Mouse (Mus musculus): ENCODE measurements around the gene Magi1. TPM values are rescaled to one million over a fixed set of nuclear protein-coding genes. Genes with fewer than 3 reads are reported as not detected.

Magi1 gene
- polyA plus RNA-seq, 1 experiment from 2014 or later: 27.4 TPM

GRCm38 (mm10) chr6:93822221-93822897 lies 461.4 kb downstream of the Magi1 start:
- H3K4me1 ChIP-seq (replicated peaks; ENCODE audit: control insufficient read depth, insufficient read depth, low read length): peaks cover 3% of the 10 kb centered on the region
- no peaks in the 10 kb centered on the region for H3K36me3 ChIP-seq (ENCODE audit: control insufficient read depth, insufficient read depth, low read length)
- no peak overlapping the region; the same call in 1 of the 2 replicates for H3K27ac ChIP-seq (ENCODE audit: low read depth, low read length)

GRCm38 (mm10) chr6:93821512-93821911 lies 462.2 kb downstream of the Magi1 start:
- Histone ChIP-seq H3K9ac (ENCODE audit: low read depth, low read length) (no peak overlapping the region), H3K36me3 (ENCODE audit: control insufficient read depth, insufficient read depth, low read length) (no peaks in the 10 kb centered on the region), H3K4me3 (ENCODE audit: low read depth, low read length) (no peak overlapping the region), H3K27me3 (ENCODE audit: control insufficient read depth, insufficient read depth, low read length) (no peaks in the 10 kb centered on the region), H3K4me1 (replicated peaks; ENCODE audit: control insufficient read depth, insufficient read depth, low read length) (peaks cover 3% of the 10 kb centered on the region), H3K4me2 (replicated peaks; ENCODE audit: low read depth, low read length) (no peak overlapping the region), H3K27ac (ENCODE audit: low read depth, low read length) (peak overlapping the region; percentile 81; the same call in 1 of the 2 replicates), H3K9me3 (ENCODE audit: control insufficient read depth, low read length) (no peaks in the 10 kb centered on the region)
- no peak for DNase-seq (ENCODE audit: low spot score)
- 39% methylated on average over 7 of the region's 7 CpGs for WGBS
- ATAC-seq (ENCODE audit: low FRiP score): peak; percentile 36; the same call in 1 of the 2 replicates

More at GRCm38 (mm10) chr6:93822221-93822897, 461.4 kb downstream of the Magi1 start:
- no peak overlapping the region for H3K4me2 ChIP-seq (replicated peaks; ENCODE audit: low read depth, low read length)
- WGBS: 79% methylated on average over 9 of the region's 9 CpGs
- no peaks in the 10 kb centered on the region for H3K27me3 ChIP-seq (ENCODE audit: control insufficient read depth, insufficient read depth, low read length)
- H3K4me3 ChIP-seq (ENCODE audit: low read depth, low read length): no peak overlapping the region
- no peak overlapping the region for H3K9ac ChIP-seq (ENCODE audit: low read depth, low read length)
- H3K9me3 ChIP-seq (ENCODE audit: control insufficient read depth, low read length): no peaks in the 10 kb centered on the region
- no peak for ATAC-seq (ENCODE audit: low FRiP score)
- DNase-seq (ENCODE audit: low spot score): no peak

- WGBS: 6% methylated on average over 6 of the region's 6 CpGs
- Histone ChIP-seq H3K4me1 (replicated peaks; ENCODE audit: control insufficient read depth, insufficient read depth, low read length) (peaks cover 3% of the 10 kb centered on the region), H3K4me3 (ENCODE audit: low read depth, low read length) (no peak overlapping the region), H3K27ac (ENCODE audit: low read depth, low read length) (peak overlapping the region; percentile 81), H3K27me3 (ENCODE audit: control insufficient read depth, insufficient read depth, low read length) (no peaks in the 10 kb centered on the region), H3K36me3 (ENCODE audit: control insufficient read depth, insufficient read depth, low read length) (no peaks in the 10 kb centered on the region), H3K4me2 (replicated peaks; ENCODE audit: low read depth, low read length) (no peak overlapping the region), H3K9ac (ENCODE audit: low read depth, low read length) (no peak overlapping the region), H3K9me3 (ENCODE audit: control insufficient read depth, low read length) (no peaks in the 10 kb centered on the region)
- ATAC-seq (ENCODE audit: low FRiP score): peak; percentile 95
- DNase-seq (ENCODE audit: low spot score): peak; percentile 81
Measured at GRCm38 (mm10) chr6:93819888-93820287, 463.8 kb downstream of the Magi1 start.

- H3K27me3 ChIP-seq (ENCODE audit: control insufficient read depth, insufficient read depth, low read length): no peaks in the 10 kb centered on the region
- H3K4me2 ChIP-seq (replicated peaks; ENCODE audit: low read depth, low read length): no peak overlapping the region
- H3K4me1 ChIP-seq (replicated peaks; ENCODE audit: control insufficient read depth, insufficient read depth, low read length): peaks cover 3% of the 10 kb centered on the region
- H3K4me3 ChIP-seq (ENCODE audit: low read depth, low read length): no peak overlapping the region
- no peaks in the 10 kb centered on the region for H3K36me3 ChIP-seq (ENCODE audit: control insufficient read depth, insufficient read depth, low read length)
- H3K9me3 ChIP-seq (ENCODE audit: control insufficient read depth, low read length): no peaks in the 10 kb centered on the region
- DNase-seq (ENCODE audit: low spot score) (no peak), ATAC-seq (ENCODE audit: low FRiP score) (no peak)
- peak overlapping the region; percentile 81 for H3K27ac ChIP-seq (ENCODE audit: low read depth, low read length)
- H3K9ac ChIP-seq (ENCODE audit: low read depth, low read length): no peak overlapping the region
- 93% methylated on average over 4 of the region's 4 CpGs for WGBS
Measured at GRCm38 (mm10) chr6:93819282-93819681, 464.4 kb downstream of the Magi1 start.

GRCm38 (mm10) chr6:93818494-93818893 lies 465.2 kb downstream of the Magi1 start:
- 48% methylated on average over 4 of the region's 4 CpGs for WGBS
- Histone ChIP-seq H3K4me2 (replicated peaks; ENCODE audit: low read depth, low read length) (no peak overlapping the region), H3K36me3 (ENCODE audit: control insufficient read depth, insufficient read depth, low read length) (no peaks in the 10 kb centered on the region), H3K9me3 (ENCODE audit: control insufficient read depth, low read length) (no peaks in the 10 kb centered on the region), H3K9ac (ENCODE audit: low read depth, low read length) (no peak overlapping the region), H3K27me3 (ENCODE audit: control insufficient read depth, insufficient read depth, low read length) (no peaks in the 10 kb centered on the region), H3K4me3 (ENCODE audit: low read depth, low read length) (no peak overlapping the region), H3K4me1 (replicated peaks; ENCODE audit: control insufficient read depth, insufficient read depth, low read length) (peaks cover 3% of the 10 kb centered on the region), H3K27ac (ENCODE audit: low read depth, low read length) (no peak overlapping the region)
- DNase-seq (ENCODE audit: low spot score): no peak
- no peak for ATAC-seq (ENCODE audit: low FRiP score)

GRCm38 (mm10) chr6:93805407-93805936 lies 478.2 kb downstream of the Magi1 start:
- DNase-seq (ENCODE audit: low spot score): no peak
- Histone ChIP-seq H3K4me1 (replicated peaks; ENCODE audit: control insufficient read depth, insufficient read depth, low read length) (no peaks in the 10 kb centered on the region; the same call in 1 of the 2 replicates), H3K9ac (ENCODE audit: low read depth, low read length) (no peak overlapping the region), H3K9me3 (ENCODE audit: control insufficient read depth, low read length) (no peaks in the 10 kb centered on the region), H3K4me3 (ENCODE audit: low read depth, low read length) (no peak overlapping the region), H3K4me2 (replicated peaks; ENCODE audit: low read depth, low read length) (no peak overlapping the region), H3K27me3 (ENCODE audit: control insufficient read depth, insufficient read depth, low read length) (no peaks in the 10 kb centered on the region), H3K27ac (ENCODE audit: low read depth, low read length) (no peak overlapping the region), H3K36me3 (ENCODE audit: control insufficient read depth, insufficient read depth, low read length) (no peaks in the 10 kb centered on the region)
- WGBS: 86% methylated on average over 5 of the region's 5 CpGs
- no peak for ATAC-seq (ENCODE audit: low FRiP score)

GRCm38 (mm10) chr6:93802390-93802789 lies 481.3 kb downstream of the Magi1 start:
- WGBS: 60% methylated on average over 4 of the region's 4 CpGs
- Histone ChIP-seq H3K27ac (ENCODE audit: low read depth, low read length) (no peak overlapping the region), H3K4me1 (replicated peaks; ENCODE audit: control insufficient read depth, insufficient read depth, low read length) (no peaks in the 10 kb centered on the region; the same call in 1 of the 2 replicates), H3K4me2 (replicated peaks; ENCODE audit: low read depth, low read length) (no peak overlapping the region), H3K4me3 (ENCODE audit: low read depth, low read length) (no peak overlapping the region), H3K9ac (ENCODE audit: low read depth, low read length) (no peak overlapping the region), H3K36me3 (ENCODE audit: control insufficient read depth, insufficient read depth, low read length) (no peaks in the 10 kb centered on the region), H3K9me3 (ENCODE audit: control insufficient read depth, low read length) (no peaks in the 10 kb centered on the region), H3K27me3 (ENCODE audit: control insufficient read depth, insufficient read depth, low read length) (no peaks in the 10 kb centered on the region)
- DNase-seq (ENCODE audit: low spot score) (no peak), ATAC-seq (ENCODE audit: low FRiP score) (no peak)

- H3K4me2 ChIP-seq (replicated peaks; ENCODE audit: low read depth, low read length): no peak overlapping the region
- ATAC-seq (ENCODE audit: low FRiP score): no peak
- H3K27me3 ChIP-seq (ENCODE audit: control insufficient read depth, insufficient read depth, low read length): no peaks in the 10 kb centered on the region
- H3K27ac ChIP-seq (ENCODE audit: low read depth, low read length): no peak overlapping the region
- no peaks in the 10 kb centered on the region; the same call in 1 of the 2 replicates for H3K4me1 ChIP-seq (replicated peaks; ENCODE audit: control insufficient read depth, insufficient read depth, low read length)
- no peaks in the 10 kb centered on the region for H3K36me3 ChIP-seq (ENCODE audit: control insufficient read depth, insufficient read depth, low read length)
- 82% methylated on average over 4 of the region's 4 CpGs for WGBS
- H3K9me3 ChIP-seq (ENCODE audit: control insufficient read depth, low read length): no peaks in the 10 kb centered on the region
- H3K4me3 ChIP-seq (ENCODE audit: low read depth, low read length): no peak overlapping the region
- no peak for DNase-seq (ENCODE audit: low spot score)
- no peak overlapping the region for H3K9ac ChIP-seq (ENCODE audit: low read depth, low read length)
Measured at GRCm38 (mm10) chr6:93800465-93800864, 483.3 kb downstream of the Magi1 start.

All from hindbrain, embryonic 11.5 days (tissue).